Mouse (Mus musculus): ENCODE measurements around the gene Serpina3i. TPM values are rescaled to one million over a fixed set of nuclear protein-coding genes. Genes with fewer than 3 reads are reported as not detected.

The Serpina3i gene
- polyA plus RNA-seq, 1 experiment from 2014 or later: 0.09 TPM

- H3K27ac ChIP-seq (ENCODE audit: low read depth, low read length): no peak overlapping the region; the same call in 1 of the 2 replicates
- ATAC-seq (replicated peaks; ENCODE audit: low FRiP score) (peak; percentile 74), DNase-seq (ENCODE audit: low spot score) (no peak)
- H3K4me3 ChIP-seq (ENCODE audit: low read depth, low read length): no peak overlapping the region
- no peak overlapping the region for H3K9ac ChIP-seq (ENCODE audit: low read length)
- no peaks in the 10 kb centered on the region for H3K27me3 ChIP-seq (ENCODE audit: control insufficient read depth, insufficient read depth, low read length)
- 83% methylated on average over 18 of the region's 18 CpGs for WGBS
- H3K9me3 ChIP-seq (ENCODE audit: control insufficient read depth, low read length): no peaks in the 10 kb centered on the region; the same call in 1 of the 2 replicates
- H3K4me2 ChIP-seq (ENCODE audit: low read depth, low read length, severe bottlenecking): no peak overlapping the region
- no peaks in the 10 kb centered on the region for H3K36me3 ChIP-seq (ENCODE audit: control insufficient read depth, insufficient read depth, low read length)
- H3K4me1 ChIP-seq (replicated peaks; ENCODE audit: control insufficient read depth, insufficient read depth, low read length): no peaks in the 10 kb centered on the region
Observed at GRCm38 (mm10) chr12:104278216-104279055, 15.5 kb downstream of the Serpina3i start.

DNA sequence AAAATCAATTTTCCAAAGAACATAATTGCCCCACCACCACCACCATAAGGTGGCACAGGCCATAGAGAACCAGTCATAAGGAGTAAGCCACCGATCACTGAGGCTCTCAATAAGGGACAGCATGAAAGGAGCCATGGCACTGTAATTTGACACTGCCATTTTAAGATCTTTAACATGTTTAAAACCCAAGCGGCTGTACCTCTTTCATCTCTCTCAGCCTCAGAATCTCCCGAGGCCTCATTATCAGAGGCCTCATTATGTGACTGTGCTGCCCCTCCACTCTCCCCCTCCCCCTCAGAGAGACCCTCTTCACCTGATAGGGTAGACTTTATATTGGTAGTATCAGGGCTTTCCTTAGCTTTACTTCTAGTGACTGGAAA lies 16.1 kb downstream of the Serpina3i start:
- no peak overlapping the region for H3K4me2 ChIP-seq (ENCODE audit: low read depth, low read length, severe bottlenecking)
- peak; percentile 53 for DNase-seq (ENCODE audit: low spot score)
- 13% methylated on average over 3 of the region's 3 CpGs for WGBS
- no peaks in the 10 kb centered on the region for H3K27me3 ChIP-seq (ENCODE audit: control insufficient read depth, insufficient read depth, low read length)
- no peak overlapping the region for H3K9ac ChIP-seq (ENCODE audit: low read length)
- no peak overlapping the region for H3K27ac ChIP-seq (ENCODE audit: low read depth, low read length)
- no peaks in the 10 kb centered on the region; the same call in 1 of the 2 replicates for H3K9me3 ChIP-seq (ENCODE audit: control insufficient read depth, low read length)
- H3K4me3 ChIP-seq (ENCODE audit: low read depth, low read length): no peak overlapping the region
- no peaks in the 10 kb centered on the region for H3K36me3 ChIP-seq (ENCODE audit: control insufficient read depth, insufficient read depth, low read length)
- H3K4me1 ChIP-seq (replicated peaks; ENCODE audit: control insufficient read depth, insufficient read depth, low read length): no peaks in the 10 kb centered on the region
- peak; percentile 90 for ATAC-seq (replicated peaks; ENCODE audit: low FRiP score)

DNA sequence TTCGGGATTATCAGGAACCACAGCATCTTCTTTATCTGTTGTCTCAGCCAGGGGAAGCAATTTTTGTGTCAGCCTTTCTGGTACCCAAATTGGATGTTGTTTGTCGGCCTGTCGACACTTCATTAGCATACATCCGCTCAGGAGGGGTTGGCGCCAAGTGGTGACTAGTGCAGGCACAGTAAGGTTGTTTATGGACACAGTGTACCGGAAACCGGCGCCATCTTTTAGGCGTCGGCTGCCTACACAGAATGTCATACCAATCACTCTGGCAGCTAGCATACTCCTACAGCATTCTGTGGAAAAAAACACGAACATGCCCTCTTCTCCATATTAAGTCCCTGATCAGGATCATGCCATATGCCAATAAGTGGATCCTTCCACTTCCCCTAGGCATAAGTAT lies 20.5 kb downstream of the Serpina3i start:
- DNase-seq (ENCODE audit: low spot score) (no peak), ATAC-seq (replicated peaks; ENCODE audit: low FRiP score) (no peak)
- Histone ChIP-seq H3K36me3 (ENCODE audit: control insufficient read depth, insufficient read depth, low read length) (no peaks in the 10 kb centered on the region), H3K27ac (ENCODE audit: low read depth, low read length) (no peak overlapping the region), H3K4me1 (replicated peaks; ENCODE audit: control insufficient read depth, insufficient read depth, low read length) (no peaks in the 10 kb centered on the region), H3K9ac (ENCODE audit: low read length) (no peak overlapping the region), H3K9me3 (ENCODE audit: control insufficient read depth, low read length) (no peaks in the 10 kb centered on the region; the same call in 1 of the 2 replicates), H3K27me3 (ENCODE audit: control insufficient read depth, insufficient read depth, low read length) (no peaks in the 10 kb centered on the region), H3K4me3 (ENCODE audit: low read depth, low read length) (no peak overlapping the region), H3K4me2 (ENCODE audit: low read depth, low read length, severe bottlenecking) (no peak overlapping the region)
- WGBS: 90% methylated on average over 11 of the region's 11 CpGs

GRCm38 (mm10) chr12:104288336-104288735 lies 25.4 kb downstream of the Serpina3i start:
- no peaks in the 10 kb centered on the region for H3K9me3 ChIP-seq (ENCODE audit: control insufficient read depth, low read length)
- ATAC-seq (replicated peaks; ENCODE audit: low FRiP score) (no peak), DNase-seq (ENCODE audit: low spot score) (no peak)

GRCm38 (mm10) chr12:104289872-104290271 lies 26.9 kb downstream of the Serpina3i start:
- Histone ChIP-seq H3K4me1 (replicated peaks; ENCODE audit: control insufficient read depth, insufficient read depth, low read length) (no peaks in the 10 kb centered on the region), H3K27me3 (ENCODE audit: control insufficient read depth, insufficient read depth, low read length) (no peaks in the 10 kb centered on the region), H3K36me3 (ENCODE audit: control insufficient read depth, insufficient read depth, low read length) (no peaks in the 10 kb centered on the region), H3K27ac (ENCODE audit: low read depth, low read length) (no peak overlapping the region), H3K4me3 (ENCODE audit: low read depth, low read length) (no peak overlapping the region), H3K4me2 (ENCODE audit: low read depth, low read length, severe bottlenecking) (no peak overlapping the region), H3K9me3 (ENCODE audit: control insufficient read depth, low read length) (no peaks in the 10 kb centered on the region), H3K9ac (ENCODE audit: low read length) (no peak overlapping the region)
- ATAC-seq (replicated peaks; ENCODE audit: low FRiP score) (no peak), DNase-seq (ENCODE audit: low spot score) (no peak)
- WGBS: 63% methylated on average over 4 of the region's 4 CpGs

More at GRCm38 (mm10) chr12:104288336-104288735, 25.4 kb downstream of the Serpina3i start:
- Histone ChIP-seq H3K4me1 (replicated peaks; ENCODE audit: control insufficient read depth, insufficient read depth, low read length) (no peaks in the 10 kb centered on the region), H3K4me2 (ENCODE audit: low read depth, low read length, severe bottlenecking) (no peak overlapping the region), H3K36me3 (ENCODE audit: control insufficient read depth, insufficient read depth, low read length) (no peaks in the 10 kb centered on the region), H3K27me3 (ENCODE audit: control insufficient read depth, insufficient read depth, low read length) (no peaks in the 10 kb centered on the region), H3K9ac (ENCODE audit: low read length) (no peak overlapping the region), H3K27ac (ENCODE audit: low read depth, low read length) (no peak overlapping the region), H3K4me3 (ENCODE audit: low read depth, low read length) (no peak overlapping the region)

DNA sequence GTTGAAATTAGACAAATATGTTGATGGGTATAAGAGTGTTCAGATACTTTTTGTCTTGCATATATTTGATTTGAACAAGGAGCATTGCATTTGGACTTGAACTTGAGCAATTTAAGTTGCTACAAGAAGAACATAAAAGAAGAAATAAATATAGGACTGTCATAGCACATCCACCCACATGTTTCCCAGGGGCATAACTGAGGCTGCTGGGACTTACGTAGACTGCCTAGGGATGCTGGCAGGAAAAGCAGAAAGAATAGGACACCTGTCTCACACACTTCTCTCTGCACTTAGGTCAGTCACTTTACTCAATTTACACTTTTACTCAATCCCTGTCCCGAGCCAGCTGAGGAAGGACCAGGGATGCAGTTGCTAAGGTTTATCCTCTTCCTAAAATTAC lies 31.0 kb downstream of the Serpina3i start:
- DNase-seq (ENCODE audit: low spot score): no peak
- no peak for ATAC-seq (replicated peaks; ENCODE audit: low FRiP score)
- H3K27me3 ChIP-seq (ENCODE audit: control insufficient read depth, insufficient read depth, low read length): no peaks in the 10 kb centered on the region
- no peak overlapping the region for H3K4me3 ChIP-seq (ENCODE audit: low read depth, low read length)
- no peaks in the 10 kb centered on the region for H3K9me3 ChIP-seq (ENCODE audit: control insufficient read depth, low read length)
- no peaks in the 10 kb centered on the region for H3K4me1 ChIP-seq (replicated peaks; ENCODE audit: control insufficient read depth, insufficient read depth, low read length)
- whole genome bisulfite sequencing: 95% methylated on average over 2 of the region's 2 CpGs
- no peak overlapping the region for H3K27ac ChIP-seq (ENCODE audit: low read depth, low read length)
- H3K9ac ChIP-seq (ENCODE audit: low read length): no peak overlapping the region
- no peak overlapping the region for H3K4me2 ChIP-seq (ENCODE audit: low read depth, low read length, severe bottlenecking)
- no peaks in the 10 kb centered on the region for H3K36me3 ChIP-seq (ENCODE audit: control insufficient read depth, insufficient read depth, low read length)

GRCm38 (mm10) chr12:104298049-104298448 lies 35.1 kb downstream of the Serpina3i start:
- no peak overlapping the region for H3K4me2 ChIP-seq (ENCODE audit: low read depth, low read length, severe bottlenecking)
- H3K27ac ChIP-seq (ENCODE audit: low read depth, low read length): no peak overlapping the region
- ATAC-seq (replicated peaks; ENCODE audit: low FRiP score) (no peak), DNase-seq (ENCODE audit: low spot score) (no peak)
- H3K4me1 ChIP-seq (replicated peaks; ENCODE audit: control insufficient read depth, insufficient read depth, low read length): no peaks in the 10 kb centered on the region
- H3K36me3 ChIP-seq (ENCODE audit: control insufficient read depth, insufficient read depth, low read length): no peaks in the 10 kb centered on the region
- no peaks in the 10 kb centered on the region for H3K9me3 ChIP-seq (ENCODE audit: control insufficient read depth, low read length)
- H3K9ac ChIP-seq (ENCODE audit: low read length): no peak overlapping the region
- H3K27me3 ChIP-seq (ENCODE audit: control insufficient read depth, insufficient read depth, low read length): no peaks in the 10 kb centered on the region
- 93% methylated on average over 2 of the region's 2 CpGs for WGBS
- no peak overlapping the region for H3K4me3 ChIP-seq (ENCODE audit: low read depth, low read length)

- no peak for DNase-seq (ENCODE audit: low spot score)
- 87% methylated on average over 4 of the region's 4 CpGs for WGBS
- no peak overlapping the region for H3K4me3 ChIP-seq (ENCODE audit: low read depth, low read length)
Observed at GRCm38 (mm10) chr12:104305991-104306390, 43.1 kb downstream of the Serpina3i start.

GRCm38 (mm10) chr12:104314253-104314652 lies 51.3 kb downstream of the Serpina3i start, which contains the start of gene Serpina3j:
Serpina3j (plus strand) TSS chr12:104314553.
- ATAC-seq (replicated peaks; ENCODE audit: low FRiP score): no peak

More at GRCm38 (mm10) chr12:104305991-104306390, 43.1 kb downstream of the Serpina3i start:
- Histone ChIP-seq H3K27ac (ENCODE audit: low read depth, low read length) (no peak overlapping the region), H3K27me3 (ENCODE audit: control insufficient read depth, insufficient read depth, low read length) (no peaks in the 10 kb centered on the region), H3K9ac (ENCODE audit: low read length) (no peak overlapping the region), H3K4me2 (ENCODE audit: low read depth, low read length, severe bottlenecking) (no peak overlapping the region), H3K36me3 (ENCODE audit: control insufficient read depth, insufficient read depth, low read length) (no peaks in the 10 kb centered on the region), H3K4me1 (replicated peaks; ENCODE audit: control insufficient read depth, insufficient read depth, low read length) (no peaks in the 10 kb centered on the region), H3K9me3 (ENCODE audit: control insufficient read depth, low read length) (no peaks in the 10 kb centered on the region)
- no peak for ATAC-seq (replicated peaks; ENCODE audit: low FRiP score)

More at GRCm38 (mm10) chr12:104314253-104314652, 51.3 kb downstream of the Serpina3i start, which contains the start of gene Serpina3j:
- Histone ChIP-seq H3K27ac (ENCODE audit: low read depth, low read length) (no peak within 1 kb of the TSS), H3K9ac (ENCODE audit: low read length) (no peak within 1 kb of the TSS), H3K4me3 (ENCODE audit: low read depth, low read length) (no peak within 1 kb of the TSS), H3K27me3 (ENCODE audit: control insufficient read depth, insufficient read depth, low read length) (no peaks in the 10 kb centered on the region), H3K4me1 (replicated peaks; ENCODE audit: control insufficient read depth, insufficient read depth, low read length) (no peaks in the 10 kb centered on the region), H3K4me2 (ENCODE audit: low read depth, low read length, severe bottlenecking) (no peak within 1 kb of the TSS), H3K9me3 (ENCODE audit: control insufficient read depth, low read length) (no peaks in the 10 kb centered on the region), H3K36me3 (ENCODE audit: control insufficient read depth, insufficient read depth, low read length) (no peaks in the 10 kb centered on the region)
- 91% methylated on average over 1 of the region's 1 CpGs for WGBS
- no peak for DNase-seq (ENCODE audit: low spot score)
